ENCODE assay signal across 8 mouse cellular contexts in the genomic region with DNA sequence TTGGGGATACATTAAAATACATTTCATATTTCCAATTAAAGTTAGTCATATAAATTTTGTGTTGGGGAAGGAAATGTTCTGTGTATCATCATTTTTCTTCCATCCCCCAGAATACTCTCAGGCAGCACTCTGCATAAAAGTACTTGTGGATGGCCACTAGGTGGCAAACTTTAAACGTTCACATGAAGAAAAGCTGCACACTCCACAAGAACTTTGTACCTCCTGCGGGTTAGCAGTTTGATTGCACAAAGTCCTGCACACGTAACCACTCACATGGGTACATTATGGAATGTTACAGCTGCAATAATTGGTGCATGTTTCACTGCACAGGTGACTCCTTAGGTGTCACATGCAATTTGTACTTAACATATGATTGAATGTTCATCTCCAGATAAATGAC.
DNase-seq lines count a peak whose midpoint lies in the region; ATAC-seq lines count a peak whose summit lies in the region.

No protein-coding gene starts in this region.

- H3K4me1 ChIP-seq in embryonic facial prominence, embryonic 14.5 days (ENCODE audit: control insufficient read depth, insufficient read depth, low read length), result no peaks in the 10 kb centered on the region
- no peaks in the 10 kb centered on the region for H3K4me1 ChIP-seq in hindbrain, embryonic 15.5 days (replicated peaks)
- H3K4me1 ChIP-seq in midbrain, embryonic 11.5 days (ENCODE audit: control insufficient read depth, insufficient read depth, low read length), result no peaks in the 10 kb centered on the region

- peak; percentile 90 for ATAC-seq in frontal cortex, adult (ENCODE audit: low TSS enrichment)
- ATAC-seq in embryonic facial prominence, embryonic 14.5 days (ENCODE audit: low read depth), result peak; percentile 84; the same call in 1 of the 2 replicates
- ATAC-seq in hindbrain, embryonic 15.5 days (ENCODE audit: low FRiP score, low read depth), result peak; percentile 63
- peak; percentile 90 for ATAC-seq in midbrain, embryonic 11.5 days (ENCODE audit: low FRiP score)
- ATAC-seq in erythroid progenitor cell, adult 5-6 weeks (replicated peaks; ENCODE audit: low FRiP score, poor library complexity, severe bottlenecking), result no peak

- H3K9ac ChIP-seq in embryonic facial prominence, embryonic 14.5 days (ENCODE audit: low read depth, low read length), result no peak overlapping the region
- no peak overlapping the region for H3K9ac ChIP-seq in hindbrain, embryonic 15.5 days
- no peak overlapping the region for H3K9ac ChIP-seq in midbrain, embryonic 11.5 days (ENCODE audit: low read length)

- peaks cover 9% of the 10 kb centered on the region for H3K9me3 ChIP-seq in embryonic facial prominence, embryonic 14.5 days (ENCODE audit: control insufficient read depth, low read length)
- no peaks in the 10 kb centered on the region for H3K9me3 ChIP-seq in hindbrain, embryonic 15.5 days
- H3K9me3 ChIP-seq in midbrain, embryonic 11.5 days (ENCODE audit: control insufficient read depth, low read length), result no peaks in the 10 kb centered on the region

- WGBS in embryonic facial prominence, embryonic 14.5 days, result 18% methylated on average over 3 of the region's 3 CpGs
- WGBS in hindbrain, embryonic 15.5 days, result 23% methylated on average over 3 of the region's 3 CpGs
- WGBS in midbrain, embryonic 11.5 days, result 35% methylated on average over 3 of the region's 3 CpGs

- no peak for DNase-seq in frontal cortex, postnatal 25 days (ENCODE audit: low spot score in 2 of 2)
- DNase-seq in NIH3T3 (ENCODE audit: low read depth), result peak; percentile 82
- peak; percentile 85 for DNase-seq in embryonic facial prominence, embryonic 14.5 days (ENCODE audit: low spot score)
- peak; percentile 28 to 29 for DNase-seq in left cerebral cortex, adult 18-20 months (ENCODE audit: low spot score in 2 of 2)
- peak; percentile 89 for DNase-seq in midbrain, embryonic 11.5 days (ENCODE audit: low spot score, missing footprints)

- H3K27ac ChIP-seq in embryonic facial prominence, embryonic 14.5 days (replicated peaks; ENCODE audit: low read depth, low read length), result no peak overlapping the region
- no peak overlapping the region for H3K27ac ChIP-seq in hindbrain, embryonic 15.5 days (replicated peaks)
- H3K27ac ChIP-seq in midbrain, embryonic 11.5 days (ENCODE audit: low read depth, low read length), result no peak overlapping the region

- no peaks in the 10 kb centered on the region for H3K27me3 ChIP-seq in embryonic facial prominence, embryonic 14.5 days (replicated peaks; ENCODE audit: control insufficient read depth, insufficient read depth, low read length)
- H3K27me3 ChIP-seq in hindbrain, embryonic 15.5 days, result no peaks in the 10 kb centered on the region
- H3K27me3 ChIP-seq in midbrain, embryonic 11.5 days (ENCODE audit: control insufficient read depth, insufficient read depth, low read length), result no peaks in the 10 kb centered on the region

- H3K36me3 ChIP-seq in embryonic facial prominence, embryonic 14.5 days (ENCODE audit: control insufficient read depth, insufficient read depth, low read length), result peaks cover 58% of the 10 kb centered on the region
- H3K36me3 ChIP-seq in hindbrain, embryonic 15.5 days, result no peaks in the 10 kb centered on the region
- H3K36me3 ChIP-seq in midbrain, embryonic 11.5 days (ENCODE audit: control insufficient read depth, insufficient read depth, low read length), result no peaks in the 10 kb centered on the region

- no peak overlapping the region for H3K4me3 ChIP-seq in embryonic facial prominence, embryonic 14.5 days (ENCODE audit: low read depth, low read length)
- H3K4me3 ChIP-seq in hindbrain, embryonic 15.5 days, result no peak overlapping the region
- H3K4me3 ChIP-seq in midbrain, embryonic 11.5 days (ENCODE audit: low read depth, low read length), result no peak overlapping the region

- H3K4me2 ChIP-seq in embryonic facial prominence, embryonic 14.5 days (ENCODE audit: low read depth, low read length), result no peak overlapping the region
- H3K4me2 ChIP-seq in hindbrain, embryonic 15.5 days, result no peak overlapping the region
- H3K4me2 ChIP-seq in midbrain, embryonic 11.5 days, result no peak overlapping the region

Comparison
In these comparisons a context has a peak if more than half of its experiments do, and no peak if none do; other contexts are left out.
1. DNase-seq: peak in NIH3T3 (single experiment), embryonic facial prominence, embryonic 14.5 days (single experiment), left cerebral cortex, adult 18-20 months (2 of 2) and midbrain, embryonic 11.5 days (single experiment); none in frontal cortex, postnatal 25 days (0 of 2).